In genomic region chr7:70606511-70606910, GRCm38 (mm10) we compare ENCODE assay signal across 13 mouse cellular contexts.
DNase-seq lines count a peak whose midpoint lies in the region; ATAC-seq and TF ChIP-seq lines count a peak whose summit lies in the region.
"Had no signal": no experiment of that assay in that cellular context is flagged by ENCODE, and none has a peak within 500 bp of the region (broad histone marks: within the 10 kb centered on the region; RNA-seq: fewer than 3 reads in every experiment).

No protein-coding gene starts in this region.

- H3K4me1 ChIP-seq in intestine, embryonic 15.5 days (replicated peaks): no peaks in the 10 kb centered on the region
- peaks cover 6% of the 10 kb centered on the region for H3K4me1 ChIP-seq in lung, embryonic 15.5 days
- no peaks in the 10 kb centered on the region for H3K4me1 ChIP-seq in stomach, embryonic 14.5 days (ENCODE audit: control insufficient read depth, insufficient read depth, low read length)
- H3K4me1 ChIP-seq in midbrain, postnatal 0 days (ENCODE audit: insufficient read depth, low read length): no peaks in the 10 kb centered on the region
- H3K4me1 ChIP-seq: forebrain, embryonic 10.5 days; limb, embryonic 15.5 days; neural tube, embryonic 13.5 days had no signal

- H3K9ac ChIP-seq in intestine, embryonic 15.5 days: no peak overlapping the region
- no peak overlapping the region for H3K9ac ChIP-seq in lung, embryonic 15.5 days
- no peak overlapping the region for H3K9ac ChIP-seq in stomach, embryonic 14.5 days (replicated peaks; ENCODE audit: low read depth, low read length)
- no peak overlapping the region for H3K9ac ChIP-seq in midbrain, postnatal 0 days (replicated peaks; ENCODE audit: low read length, poor library complexity, severe bottlenecking)
- H3K9ac ChIP-seq: limb, embryonic 15.5 days; neural tube, embryonic 13.5 days had no signal

- no peak overlapping the region for H3K4me3 ChIP-seq in intestine, embryonic 15.5 days (replicated peaks)
- H3K4me3 ChIP-seq in lung, embryonic 15.5 days: no peak overlapping the region
- no peak overlapping the region for H3K4me3 ChIP-seq in stomach, embryonic 14.5 days (ENCODE audit: low read depth, low read length)
- H3K4me3 ChIP-seq in midbrain, postnatal 0 days (ENCODE audit: low read depth, low read length): no peak overlapping the region
- H3K4me3 ChIP-seq: forebrain, embryonic 10.5 days; limb, embryonic 15.5 days; neural tube, embryonic 13.5 days had no signal

- DNase-seq in R1 (ENCODE audit: low read depth, low spot score): peak; percentile 73
- no peak for DNase-seq in embryo, embryonic 11 days
- no peak for DNase-seq in midbrain, postnatal 0 days (ENCODE audit: low spot score)
- no peak for DNase-seq in gastrocnemius, postnatal 25 days
- DNase-seq: cerebellum, adult 9-11 months; gastrocnemius, postnatal 10 days; right cerebral cortex, postnatal 14 days had no signal

- H3K4me2 ChIP-seq in intestine, embryonic 15.5 days (replicated peaks): no peak overlapping the region
- no peak overlapping the region for H3K4me2 ChIP-seq in lung, embryonic 15.5 days
- no peak overlapping the region for H3K4me2 ChIP-seq in stomach, embryonic 14.5 days (replicated peaks; ENCODE audit: low read depth, low read length)
- no peak overlapping the region for H3K4me2 ChIP-seq in midbrain, postnatal 0 days (ENCODE audit: low read depth, low read length, poor library complexity, severe bottlenecking)
- H3K4me2 ChIP-seq: limb, embryonic 15.5 days; neural tube, embryonic 13.5 days had no signal

- H3K9me3 ChIP-seq in intestine, embryonic 15.5 days: no peaks in the 10 kb centered on the region
- H3K9me3 ChIP-seq in lung, embryonic 15.5 days: no peaks in the 10 kb centered on the region
- H3K9me3 ChIP-seq in stomach, embryonic 14.5 days (ENCODE audit: control insufficient read depth, low read depth, low read length): no peaks in the 10 kb centered on the region
- H3K9me3 ChIP-seq in midbrain, postnatal 0 days (ENCODE audit: low read length): no peaks in the 10 kb centered on the region
- H3K9me3 ChIP-seq: forebrain, embryonic 10.5 days; limb, embryonic 15.5 days; neural tube, embryonic 13.5 days had no signal

- 71% methylated on average over 7 of the region's 7 CpGs for WGBS in intestine, embryonic 15.5 days
- WGBS in lung, embryonic 15.5 days: 64% methylated on average over 7 of the region's 7 CpGs
- WGBS in stomach, embryonic 14.5 days: 72% methylated on average over 7 of the region's 7 CpGs
- WGBS in midbrain, postnatal 0 days: 96% methylated on average over 7 of the region's 7 CpGs

- H3K36me3 ChIP-seq in intestine, embryonic 15.5 days: no peaks in the 10 kb centered on the region
- no peaks in the 10 kb centered on the region for H3K36me3 ChIP-seq in lung, embryonic 15.5 days
- no peaks in the 10 kb centered on the region for H3K36me3 ChIP-seq in stomach, embryonic 14.5 days (ENCODE audit: control insufficient read depth, insufficient read depth, low read length)
- H3K36me3 ChIP-seq in midbrain, postnatal 0 days (ENCODE audit: insufficient read depth, low read length): no peaks in the 10 kb centered on the region
- H3K36me3 ChIP-seq: forebrain, embryonic 10.5 days; limb, embryonic 15.5 days; neural tube, embryonic 13.5 days had no signal

- ATAC-seq in intestine, embryonic 15.5 days: peak; percentile 89
- ATAC-seq in lung, embryonic 15.5 days (ENCODE audit: borderline replicate concordance, extremely low read depth, low FRiP score, low TSS enrichment): peak; percentile 87
- peak; percentile 81; the same call in 1 of the 2 replicates for ATAC-seq in stomach, embryonic 14.5 days (ENCODE audit: insufficient number of reproducible peaks, insufficient read depth, low FRiP score, low read depth)
- no peak for ATAC-seq in midbrain, postnatal 0 days (ENCODE audit: low FRiP score)

- no peaks in the 10 kb centered on the region for H3K27me3 ChIP-seq in intestine, embryonic 15.5 days (replicated peaks)
- H3K27me3 ChIP-seq in lung, embryonic 15.5 days: no peaks in the 10 kb centered on the region
- H3K27me3 ChIP-seq in stomach, embryonic 14.5 days (ENCODE audit: control insufficient read depth, insufficient read depth, low read length): no peaks in the 10 kb centered on the region
- no peaks in the 10 kb centered on the region for H3K27me3 ChIP-seq in midbrain, postnatal 0 days (ENCODE audit: insufficient read depth, low read length)
- H3K27me3 ChIP-seq: limb, embryonic 15.5 days; neural tube, embryonic 13.5 days had no signal

- TF ChIP-seq CTCF in midbrain, postnatal 0 days (IDR thresholded peaks at IDR 0.05): no peak

- no peak overlapping the region for H3K27ac ChIP-seq in intestine, embryonic 15.5 days
- H3K27ac ChIP-seq in lung, embryonic 15.5 days: peak overlapping the region; percentile 81
- H3K27ac ChIP-seq in stomach, embryonic 14.5 days (ENCODE audit: low read length): no peak overlapping the region
- no peak overlapping the region for H3K27ac ChIP-seq in midbrain, postnatal 0 days (ENCODE audit: low read depth, low read length)
- H3K27ac ChIP-seq: forebrain, embryonic 10.5 days; limb, embryonic 15.5 days; neural tube, embryonic 13.5 days had no signal
